Mouse (Mus musculus) left cerebral cortex, postnatal 36 days (tissue): ENCODE measurements around the gene Nags. TPM values are rescaled to one million over a fixed set of nuclear protein-coding genes. Genes with fewer than 3 reads are reported as not detected.
A peak's percentile ranks its signal among the peaks of the same experiment; 100 is the strongest.

Experiments
- DNase-seq, 2 experiments: peaks; one replicate each; pipeline ENCODE4 v3.0.0; 2021 to 2022; ENCODE audit warnings: low spot score in 2 of 2, mixed read lengths in 1 of 2
- intact Hi-C: fragments of 180-260 bp; cut with DNase I; formaldehyde crosslinking; loops from one replicate; pipeline ENCODE4 v1.15.1; 2025
- total RNA-seq, 2 experiments: library from RNA; stranded (reverse); gene quantifications; 2 replicates each; pipeline ENCODE4 v1.2.3; 2021

Nags gene
- total RNA-seq, 2 experiments from 2014 or later = not detected

DNA sequence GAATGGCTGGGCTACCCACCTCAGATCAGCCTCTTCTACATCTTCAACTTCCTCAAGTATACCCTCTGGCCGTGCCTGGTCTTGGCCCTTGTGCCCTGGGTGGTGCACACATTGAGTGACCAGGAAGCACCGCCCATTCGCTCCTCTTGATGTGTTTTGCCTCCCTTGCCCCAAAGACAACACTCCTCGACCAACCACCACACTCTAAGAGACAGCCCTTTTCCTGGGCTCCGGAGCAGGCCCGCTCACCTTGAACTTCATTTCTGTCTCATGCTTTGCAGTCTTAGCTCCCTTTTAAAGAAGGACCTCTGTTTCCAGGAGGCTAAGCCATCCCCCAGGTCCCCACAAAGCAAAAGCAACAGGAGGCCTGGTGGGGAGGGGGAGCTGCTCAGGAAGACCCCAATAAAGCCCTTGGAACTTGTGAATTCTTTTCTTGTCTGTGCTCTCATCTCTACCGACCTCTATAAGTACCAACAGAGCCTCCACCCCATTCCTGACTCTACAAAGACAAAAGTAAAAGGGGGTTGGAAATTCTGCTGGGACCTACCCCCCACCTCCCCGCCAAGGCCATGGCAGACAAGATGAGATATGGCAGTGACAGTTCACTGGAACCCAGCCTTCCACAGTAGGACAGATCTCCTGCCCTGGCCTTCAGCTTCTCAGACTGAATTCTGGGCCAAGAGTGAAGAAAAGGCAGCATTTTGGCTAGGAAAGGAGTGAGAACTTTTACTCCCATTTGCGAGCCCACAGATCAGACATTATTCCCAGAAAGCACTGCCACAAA is 48.5 kb downstream of the Nags start:
- intact Hi-C loops = no loop called here
- no peak for DNase-seq

DNA sequence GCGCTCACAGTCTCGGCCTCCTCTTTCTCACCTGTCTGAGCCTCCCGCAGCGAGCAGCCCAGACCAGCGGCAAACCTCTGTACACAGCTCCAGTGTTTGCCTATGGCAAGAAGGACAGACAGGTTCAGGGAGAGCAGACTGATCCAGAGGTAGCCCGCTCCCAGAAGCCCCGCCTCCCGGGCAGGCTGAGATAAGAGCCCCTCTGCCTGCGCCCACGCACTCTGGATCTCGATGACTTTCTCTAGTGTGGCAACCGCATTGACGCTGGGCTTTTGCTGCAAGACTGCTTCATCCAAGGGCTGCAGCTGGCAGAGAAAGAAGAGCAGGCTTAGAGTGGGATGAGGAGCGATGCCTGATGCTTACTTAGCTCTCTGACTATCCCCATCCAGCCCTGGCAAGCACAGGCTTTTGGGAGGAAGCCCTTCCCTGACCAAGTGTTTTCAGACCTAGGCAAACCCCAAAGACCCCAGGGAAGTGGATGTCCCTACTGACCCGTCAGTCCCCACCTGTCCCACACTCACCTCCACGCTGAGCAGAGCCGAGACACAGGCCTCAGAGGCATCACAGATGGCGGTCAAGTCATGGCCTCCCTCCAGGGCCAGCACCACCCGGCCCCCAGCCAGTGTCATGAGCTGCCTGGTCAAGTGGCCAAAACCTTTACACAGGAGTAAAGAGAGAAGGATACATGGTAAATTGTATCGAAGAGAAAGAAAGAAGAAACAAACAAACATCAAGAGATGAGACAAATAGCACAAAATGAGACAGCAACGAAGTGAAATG is 50.9 kb downstream of the Nags start:
- intact Hi-C loops = no loop called here
- DNase-seq = peak in 1 of 2 experiments; percentile 44

DNA sequence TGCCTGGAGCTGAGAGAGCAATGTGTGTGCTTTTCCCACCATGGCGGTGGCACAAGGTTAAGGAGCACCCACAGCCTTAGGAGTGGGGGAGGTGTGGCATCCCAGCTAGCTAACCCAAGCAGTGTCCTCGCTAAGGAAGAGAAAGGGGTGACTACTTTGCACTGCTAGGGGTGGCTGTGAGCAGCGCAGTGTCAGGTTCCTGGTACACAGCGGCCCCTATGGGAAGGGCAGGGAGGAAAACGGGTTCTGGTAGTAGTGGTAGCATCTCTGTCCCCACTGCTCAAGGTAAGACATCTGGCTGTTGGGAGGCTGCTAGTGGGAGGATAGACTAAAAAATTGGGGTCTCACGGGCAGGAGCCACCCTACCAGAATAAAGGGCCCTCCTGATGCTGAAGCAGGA is 52.9 kb downstream of the Nags start:
- intact Hi-C loops = no loop called here
- DNase-seq = no peak

Other genes starting within 250 kb of the Nags start
- gene Sost, start 178.5 kb upstream of the Nags start, total RNA-seq = under 1 TPM in 1 of 2 experiments, not detected in 1; 0.15 TPM
- not detected for gene Cfap97d1, start 161.2 kb upstream of the Nags start, total RNA-seq
- gene Dusp3, start 158.5 kb upstream of the Nags start, total RNA-seq = 100 to 1,000 TPM; 201 to 252 TPM
- 10 to 100 TPM; 69.0 to 85.2 TPM for gene Mpp3, start 117.1 kb upstream of the Nags start, total RNA-seq
- under 1 TPM in 1 of 2 experiments, not detected in 1; 0.32 TPM for gene Cd300lg, start 104.0 kb upstream of the Nags start, total RNA-seq
- 100 to 1,000 TPM; 148 to 157 TPM for gene Mpp2, start 57.0 kb upstream of the Nags start, total RNA-seq
- gene Ppy, start 44.2 kb upstream of the Nags start, total RNA-seq = not detected
- not detected for gene Pyy, start 37.7 kb upstream of the Nags start, total RNA-seq
- gene Tmem101, start 10.9 kb downstream of the Nags start, total RNA-seq = 10 to 100 TPM; 24.2 to 27.3 TPM
- 10 to 100 TPM; 58.0 to 58.7 TPM for gene Lsm12, start 39.8 kb downstream of the Nags start, total RNA-seq
- gene G6pc3, start 44.1 kb downstream of the Nags start, total RNA-seq = 10 to 100 TPM; 56.1 to 67.2 TPM
- 100 to 1,000 TPM; 270 to 275 TPM for gene Hdac5, start 84.7 kb downstream of the Nags start, total RNA-seq
- gene BC030867, start 103.4 kb downstream of the Nags start, total RNA-seq = 1 to 10 TPM; 1.2 TPM
- gene Asb16, start 123.2 kb downstream of the Nags start, total RNA-seq = 1 to 10 TPM; 1.2 to 1.7 TPM
- gene Tmub2, start 139.4 kb downstream of the Nags start, total RNA-seq = 10 to 100 TPM; 70.8 to 77.7 TPM
- gene Atxn7l3, start 151.1 kb downstream of the Nags start, total RNA-seq = 100 to 1,000 TPM; 227 to 258 TPM
- 100 to 1,000 TPM; 114 to 125 TPM for gene Ubtf, start 174.2 kb downstream of the Nags start, total RNA-seq
- under 1 TPM; 0.39 to 0.50 TPM for gene Slc4a1, start 220.7 kb downstream of the Nags start, total RNA-seq
- gene Rundc3a, start 247.9 kb downstream of the Nags start, total RNA-seq = 100 to 1,000 TPM; 469 to 527 TPM